Comparison of ENCODE assay signal across 8 mouse cellular contexts in the genomic region with DNA sequence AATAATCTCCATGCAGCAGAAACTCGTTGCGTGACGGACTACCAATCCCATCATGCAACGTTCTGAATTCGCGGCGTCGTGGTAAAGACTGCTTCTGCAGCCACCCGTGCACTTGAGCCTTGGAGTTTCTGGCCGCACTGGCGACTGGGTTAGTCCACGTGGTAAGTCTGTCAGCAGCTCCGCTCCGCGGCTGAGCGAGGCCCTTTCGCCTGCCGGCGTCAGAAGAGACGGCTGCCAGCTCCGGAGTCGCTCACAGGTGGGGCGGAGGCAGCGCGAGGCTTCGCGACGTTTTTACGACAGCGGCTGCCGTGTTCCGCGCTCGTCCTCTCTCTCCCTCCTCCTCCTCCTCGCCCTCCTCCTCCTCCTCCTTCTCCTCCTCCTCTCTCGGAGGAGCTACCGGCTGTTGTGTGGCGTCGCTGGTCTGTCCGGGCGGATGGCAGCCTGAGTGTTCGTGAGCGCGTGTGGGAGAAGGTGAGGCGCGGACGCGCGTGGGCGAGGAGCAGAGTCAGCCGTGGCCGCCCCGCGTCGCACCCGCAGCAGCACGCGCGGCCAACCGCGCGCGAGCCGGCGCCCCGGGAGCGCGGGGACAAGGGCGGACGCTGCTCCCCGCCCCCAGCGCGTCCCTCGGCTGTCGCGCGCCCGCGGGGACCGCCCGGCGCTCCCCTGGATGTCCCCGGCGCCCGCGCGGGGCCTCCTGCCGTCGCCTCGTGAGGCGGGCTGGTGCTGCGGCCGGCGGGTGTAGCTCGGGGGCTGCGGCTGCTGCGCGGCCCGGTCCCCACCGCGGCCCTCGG. TPM values are rescaled to one million over a fixed set of nuclear protein-coding genes. Genes with fewer than 3 reads are reported as not detected.
DNase-seq lines count a peak whose midpoint lies in the region; ATAC-seq lines count a peak whose summit lies in the region.

Gene Cdk8, plus strand, starts transcription at position 367 of the 791 bp plus-strand sequence.

- peak; percentile 85 to 88 for ATAC-seq in hematopoietic stem cell, adult 5-6 weeks (replicated peaks in 1 of 2; ENCODE audit: insufficient read depth in 1 of 2, low FRiP score in 2 of 2, low TSS enrichment in 1 of 2, low read depth in 1 of 2, poor library complexity in 2 of 2, severe bottlenecking in 2 of 2)
- peak; percentile 92 for ATAC-seq in lung, embryonic 16.5 days (ENCODE audit: low read depth)

- no peaks in the 10 kb centered on the region for H3K9me3 ChIP-seq in lung, embryonic 16.5 days (ENCODE audit: control insufficient read depth, low read length)

- peak within 1 kb of the TSS; percentile 85 for H3K4me2 ChIP-seq in lung, embryonic 16.5 days (ENCODE audit: low read depth, low read length)

- peaks cover 10% of the 10 kb centered on the region for H3K4me1 ChIP-seq in lung, embryonic 16.5 days (replicated peaks; ENCODE audit: control insufficient read depth, insufficient read depth, low read length)

- peak within 1 kb of the TSS; percentile 79 for H3K4me3 ChIP-seq in lung, embryonic 16.5 days (ENCODE audit: low read length)

- H3K27ac ChIP-seq in lung, embryonic 16.5 days (ENCODE audit: low read length) = peak within 1 kb of the TSS; percentile 99

- no peaks in the 10 kb centered on the region for H3K27me3 ChIP-seq in lung, embryonic 16.5 days (ENCODE audit: control insufficient read depth, insufficient read depth, low read depth, low read length)

- peak within 1 kb of the TSS; percentile 83 for H3K9ac ChIP-seq in lung, embryonic 16.5 days (ENCODE audit: low read length)

- no peaks in the 10 kb centered on the region for H3K36me3 ChIP-seq in lung, embryonic 16.5 days (ENCODE audit: control insufficient read depth, insufficient read depth, low read length)

- DNase-seq in MEL-GATA-1-ER (ENCODE audit: extremely low read depth, low read depth) = peak; percentile 97
- peak; percentile 91 for DNase-seq in cerebellum, adult 8-10 months
- DNase-seq in forelimb bud, embryonic 11.5 days (ENCODE audit: low read depth, low spot score) = peak; percentile 95
- peak; percentile 76 for DNase-seq in layer of hippocampus, adult 9-10 months (ENCODE audit: low spot score)
- peak; percentile 77 for DNase-seq in ovary, postnatal 10 days (ENCODE audit: low spot score)
- peak; percentile 84 to 88 for DNase-seq in thymus, postnatal 10 days (ENCODE audit: low spot score in 2 of 2)

- WGBS in lung, embryonic 16.5 days = under 1% methylated on average over 38 of the region's 102 CpGs

RNA-seq across cellular contexts. Expression of gene Cdk8, which starts in this region (rescaled TPM):
- total RNA-seq in hematopoietic stem cell, adult 5-6 weeks (2017) = 35.8 and 42.7 TPM in 2 replicates
- polyA plus RNA-seq in lung, embryonic 16.5 days (2015; fragmentation: Nextera tagmentation; extraction: Ambion mirVana) = 8.4 and 8.8 TPM in 2 replicates

Comparison
In these comparisons a context has a peak if more than half of its experiments do, and no peak if none do; other contexts are left out.
1. Peak in every context shown above with its lines: DNase-seq, ATAC-seq, H3K4me3 ChIP-seq and H3K27ac ChIP-seq.